Mouse (Mus musculus) layer of hippocampus, postnatal 25 days (tissue): Measurements from ENCODE around the gene Cog5. TPM values are rescaled to one million over a fixed set of nuclear protein-coding genes. Genes with fewer than 3 reads are reported as not detected.

Experiments used
- DNase-seq, 2 experiments: peaks; one replicate each; pipeline ENCODE4 v3.0.0; 2022; ENCODE audit warnings: mixed read lengths in 2 of 2, low spot score in 1 of 2; ENCODE audit errors: extremely low spot score in 1 of 2
- total RNA-seq, 2 experiments: library from RNA; stranded (reverse); gene quantifications; 2 replicates each; pipeline ENCODE4 v1.2.3; 2021

The Cog5 gene
- total RNA-seq, 2 experiments from 2014 or later = 59.7 to 64.8 TPM

DNA sequence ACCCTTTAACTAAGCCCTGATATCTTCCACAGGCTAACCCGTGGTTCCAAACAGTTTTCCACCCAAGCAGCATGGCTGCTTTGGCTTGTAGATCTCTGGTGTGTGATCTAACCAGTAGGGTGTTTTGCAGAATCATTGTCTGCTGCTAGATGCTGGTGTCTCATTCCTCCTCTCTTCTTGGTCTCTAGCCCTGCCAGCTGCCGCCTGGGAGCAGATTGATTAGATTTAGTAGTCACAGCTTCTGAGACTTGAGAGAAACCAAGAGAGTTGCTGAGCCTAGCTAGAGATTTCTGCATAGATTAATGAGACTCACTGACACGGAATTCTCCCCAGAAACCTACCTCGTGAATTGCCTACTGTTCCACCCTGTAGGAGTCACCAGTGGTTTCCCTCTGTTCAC is 230.4 kb downstream of the Cog5 start:
- DNase-seq = no peak

DNA sequence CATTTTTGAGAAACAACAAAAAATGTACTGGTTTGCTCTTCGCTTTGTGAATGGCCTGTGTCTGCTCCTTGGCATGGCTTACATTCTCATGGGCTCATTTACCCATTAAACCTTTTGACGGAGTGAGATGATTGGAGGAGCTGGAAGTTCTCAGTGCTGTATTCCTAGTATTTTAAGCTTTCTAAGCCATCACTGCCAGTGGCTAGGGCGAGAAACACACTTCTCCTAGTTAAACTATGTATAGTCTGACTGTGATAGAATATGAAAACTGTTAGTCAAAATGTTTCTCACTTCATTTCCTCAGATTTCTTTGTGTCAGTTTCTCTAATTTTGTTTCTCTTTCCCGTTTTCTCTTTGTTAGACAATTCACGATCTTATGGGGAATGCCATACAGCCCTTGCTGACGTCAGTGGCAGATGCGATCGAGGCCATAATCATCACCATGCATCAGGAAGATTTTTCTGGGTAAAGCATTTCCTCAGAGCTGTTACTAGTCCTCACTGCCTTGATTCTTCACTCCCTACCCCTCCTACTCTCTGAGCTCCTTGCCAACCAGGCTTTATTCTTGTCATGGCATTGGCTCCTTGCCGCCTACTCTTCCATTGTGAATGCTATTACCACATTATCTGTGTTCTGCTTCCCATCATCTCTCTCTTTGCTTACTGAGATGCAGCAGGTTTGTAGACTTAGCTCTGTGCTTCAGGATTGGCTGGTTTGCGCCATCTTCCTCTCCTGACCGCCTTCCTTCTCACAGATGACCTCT is 231.4 kb downstream of the Cog5 start:
- no peak for DNase-seq

GRCm38 (mm10) chr12:31890685-31891084 is 236.0 kb downstream of the Cog5 start:
- no peak for DNase-seq

DNA sequence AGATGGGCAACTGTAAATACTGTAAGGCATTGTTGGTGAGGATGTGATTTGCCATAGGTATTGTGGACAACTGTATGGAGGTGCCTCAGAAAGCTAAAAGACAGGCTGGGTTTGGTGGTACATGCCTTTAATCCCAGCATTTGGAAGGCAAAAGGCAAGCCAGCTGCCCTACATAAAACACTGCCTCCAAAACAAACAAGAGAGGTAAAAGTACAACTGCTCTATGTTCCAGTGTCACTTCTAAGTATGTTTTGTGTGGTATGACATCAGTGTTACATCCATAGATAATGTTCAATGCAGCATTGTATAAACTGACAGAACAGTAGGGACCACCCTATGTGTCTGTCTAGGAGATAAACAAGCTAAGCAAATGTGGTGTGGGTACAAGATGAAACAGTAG is 237.4 kb downstream of the Cog5 start:
- no peak for DNase-seq

DNA sequence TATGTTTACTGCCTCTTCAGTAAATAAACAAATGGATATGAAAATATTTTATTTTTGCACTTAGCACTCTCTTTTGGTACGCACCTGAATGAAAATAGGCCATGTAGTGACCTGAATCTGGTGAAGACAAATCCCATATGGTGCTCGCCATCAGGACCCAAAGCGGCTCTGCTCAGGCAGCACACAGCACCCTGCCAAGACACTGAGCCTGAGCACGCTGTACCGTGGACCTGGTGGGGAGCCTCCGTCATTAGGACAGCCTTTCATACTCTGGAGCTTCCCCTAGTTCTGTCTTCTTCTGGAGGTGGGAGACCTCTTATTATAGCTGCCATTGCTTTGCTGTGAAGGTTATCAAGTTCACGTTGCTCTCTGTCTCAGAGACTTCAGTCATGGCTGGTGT is 238.1 kb downstream of the Cog5 start:
- no peak for DNase-seq

- DNase-seq = no peak
These were observed 240.5 kb downstream of the Cog5 start for GRCm38 (mm10) chr12:31895095-31895734.

- DNase-seq = no peak
These were observed 241.2 kb downstream of the Cog5 start for GRCm38 (mm10) chr12:31895888-31896287.

- no peak for DNase-seq
These were observed 241.6 kb downstream of the Cog5 start for GRCm38 (mm10) chr12:31896295-31896694.

GRCm38 (mm10) chr12:31896986-31897385 is 242.3 kb downstream of the Cog5 start:
- no peak for DNase-seq

DNA sequence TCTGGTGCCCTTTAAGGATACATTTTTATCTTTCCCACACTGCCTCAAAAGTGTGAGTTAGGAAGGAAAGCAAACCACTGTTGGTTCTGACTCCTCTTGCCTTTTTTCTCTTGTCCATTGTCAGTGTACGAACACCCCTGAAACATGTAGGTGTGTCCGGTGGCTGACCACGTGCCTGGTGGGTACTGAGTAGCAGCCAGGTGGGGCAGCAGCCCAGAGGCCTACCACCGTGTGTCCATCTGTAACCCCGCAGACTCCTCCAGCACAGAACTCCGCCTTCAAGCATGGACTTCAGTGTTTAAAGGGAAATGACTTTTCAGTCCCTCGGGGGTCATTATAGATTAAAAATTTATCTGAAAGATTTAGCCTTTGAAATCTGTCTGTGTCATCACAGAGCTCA is 242.8 kb downstream of the Cog5 start:
- no peak for DNase-seq

DNA sequence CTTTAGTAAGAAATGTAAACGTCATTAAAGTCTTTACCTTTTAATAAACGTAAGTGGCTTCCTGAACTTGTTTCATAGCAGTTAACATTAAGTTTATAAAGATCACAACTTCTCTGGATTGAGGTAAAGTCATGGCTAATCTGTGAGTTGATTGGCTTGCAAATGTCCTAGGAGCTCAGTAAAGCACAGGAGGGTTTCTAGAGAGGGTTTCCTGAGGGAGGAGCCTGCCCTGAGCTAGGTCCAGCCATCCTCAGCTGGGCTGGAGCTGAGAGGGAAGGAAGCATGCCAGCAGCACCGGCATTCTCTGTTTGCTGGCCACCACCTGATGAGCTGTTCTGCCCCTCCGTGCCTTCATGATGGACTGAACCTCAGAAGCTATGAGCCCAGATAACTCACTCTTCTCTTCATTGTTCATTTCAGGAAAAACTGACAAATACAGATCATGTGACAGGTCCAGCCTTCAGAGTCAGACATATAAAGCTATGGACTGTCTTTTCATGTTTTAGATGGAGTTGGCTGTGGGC is 245.8 kb downstream of the Cog5 start:
- no peak for DNase-seq

DNA sequence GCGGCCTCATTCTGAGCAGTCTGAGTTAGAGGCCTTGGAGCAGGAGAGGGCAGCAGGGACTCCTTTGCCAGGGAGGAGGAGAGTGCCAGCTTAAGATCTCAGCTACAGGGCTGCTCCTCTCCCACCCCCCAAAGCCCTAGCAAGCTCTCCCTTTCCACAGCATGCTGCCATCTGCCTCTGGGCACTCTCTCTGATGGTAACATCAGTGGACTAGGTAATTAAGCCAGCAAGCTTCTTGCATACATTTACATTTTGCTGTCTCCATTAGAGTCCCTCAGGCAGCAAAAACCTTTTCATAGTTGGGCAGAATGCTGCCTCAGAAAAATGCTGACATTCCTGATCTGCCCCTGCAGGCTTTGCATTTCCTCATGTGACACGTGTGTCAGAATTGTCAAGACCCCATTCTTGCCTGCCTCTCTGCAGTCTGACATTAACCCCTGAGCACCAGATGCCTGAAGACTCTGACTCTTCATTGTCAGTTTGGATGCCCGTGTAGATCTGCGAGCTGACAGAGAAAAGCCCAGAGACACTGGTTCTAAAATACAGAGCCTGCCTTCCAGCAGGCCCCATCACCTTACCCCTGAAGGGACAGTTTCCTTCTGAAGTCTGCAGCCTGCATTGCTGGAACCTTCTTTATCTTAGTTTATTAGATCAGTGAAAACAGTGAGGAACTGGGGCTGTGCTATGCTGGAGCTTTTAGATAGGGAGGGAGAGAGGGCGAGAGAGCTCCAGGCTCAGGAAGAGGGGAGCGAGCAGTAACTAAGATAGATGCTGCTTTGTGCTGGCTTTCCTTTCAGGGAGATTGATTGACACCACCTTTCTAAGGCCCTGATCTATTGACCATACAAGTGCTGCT is 251.3 kb downstream of the Cog5 start:
- DNase-seq = no peak

DNA sequence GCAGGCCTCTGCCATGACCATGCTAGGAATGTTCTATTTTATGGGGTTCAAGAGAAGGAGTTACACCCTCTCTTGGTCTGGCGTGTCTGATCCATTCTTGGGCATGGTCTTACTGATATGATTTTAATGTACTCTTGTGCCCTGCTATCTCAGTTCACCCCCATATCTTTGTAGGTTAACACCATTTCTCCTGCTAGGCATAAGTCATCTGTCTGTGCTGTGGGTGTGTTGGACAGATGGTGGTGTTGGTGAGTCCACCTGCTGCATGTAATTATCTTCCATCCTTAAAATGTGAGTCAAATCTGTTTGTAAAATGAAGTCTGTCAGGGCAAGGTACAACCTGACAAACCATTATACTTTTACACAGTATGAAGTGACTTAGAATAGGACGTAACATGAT is 252.8 kb downstream of the Cog5 start:
- no peak for DNase-seq

GRCm38 (mm10) chr12:31912966-31913551 is 258.4 kb downstream of the Cog5 start:
- no peak for DNase-seq

DNA sequence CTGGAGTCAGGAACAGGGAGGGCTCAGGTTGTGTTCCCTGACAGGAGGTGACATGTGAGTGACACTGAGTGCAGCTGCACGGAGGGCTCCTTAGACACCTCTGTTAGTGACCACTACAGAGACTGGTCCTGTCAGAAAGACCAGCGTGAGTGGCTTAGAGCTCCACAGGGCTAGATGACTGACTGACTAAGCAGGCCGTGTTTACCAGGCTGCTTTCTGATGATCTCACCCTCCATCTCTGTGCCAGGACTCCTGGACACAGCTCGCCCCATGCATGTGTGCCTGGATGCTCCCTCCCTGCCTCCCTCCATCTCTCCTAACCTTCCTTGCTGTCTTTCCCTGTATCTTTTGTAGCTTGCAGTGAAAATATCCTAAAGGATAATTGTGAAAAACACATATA is 258.9 kb downstream of the Cog5 start:
- DNase-seq = no peak

GRCm38 (mm10) chr12:31916691-31917090 is 262.0 kb downstream of the Cog5 start:
- no peak for DNase-seq

- peak in 1 of 2 experiments; percentile 37 for DNase-seq
These were observed 262.6 kb downstream of the Cog5 start for GRCm38 (mm10) chr12:31917245-31917644.

GRCm38 (mm10) chr12:31920464-31921405 is 266.1 kb downstream of the Cog5 start:
- DNase-seq = no peak

DNA sequence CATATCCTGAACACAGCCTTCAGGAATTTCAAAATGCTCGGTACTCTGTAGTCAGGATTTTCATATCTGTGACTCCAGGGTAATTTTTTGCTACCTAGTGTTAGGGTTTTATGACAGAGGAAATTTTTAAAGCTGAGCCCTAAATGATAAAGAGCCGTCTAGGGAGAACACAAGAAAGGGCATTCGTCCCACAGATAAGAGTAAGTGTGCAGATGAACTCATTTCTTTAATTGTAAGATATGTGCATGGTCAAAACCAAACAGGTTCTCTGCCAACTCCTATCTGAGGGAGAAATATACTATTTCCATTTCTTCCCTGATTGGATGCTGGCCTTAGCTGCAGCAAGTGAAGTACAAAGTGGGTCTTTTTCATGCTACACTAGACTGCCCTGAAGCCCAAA is 269.5 kb downstream of the Cog5 start:
- no peak for DNase-seq

- DNase-seq = no peak
These were observed 270.7 kb downstream of the Cog5 start for GRCm38 (mm10) chr12:31925343-31925742.
